Mouse (Mus musculus) ES-E14 (cell line): ENCODE results near the gene Zfp827.

ENCODE experiments used
- HCFC1 ChIP-seq: IDR thresholded peaks from 2 replicates; pipeline ENCODE4 v1.6.1; 2012; ENCODE audit warnings: low read length, inconsistent platforms, borderline replicate concordance; ENCODE audit not compliant: insufficient read depth
- ZC3H11A ChIP-seq: IDR thresholded peaks from 2 replicates; pipeline ENCODE4 v1.6.1; 2012; ENCODE audit warnings: low read depth, mild to moderate bottlenecking, inconsistent platforms, low read length, borderline replicate concordance

DNA sequence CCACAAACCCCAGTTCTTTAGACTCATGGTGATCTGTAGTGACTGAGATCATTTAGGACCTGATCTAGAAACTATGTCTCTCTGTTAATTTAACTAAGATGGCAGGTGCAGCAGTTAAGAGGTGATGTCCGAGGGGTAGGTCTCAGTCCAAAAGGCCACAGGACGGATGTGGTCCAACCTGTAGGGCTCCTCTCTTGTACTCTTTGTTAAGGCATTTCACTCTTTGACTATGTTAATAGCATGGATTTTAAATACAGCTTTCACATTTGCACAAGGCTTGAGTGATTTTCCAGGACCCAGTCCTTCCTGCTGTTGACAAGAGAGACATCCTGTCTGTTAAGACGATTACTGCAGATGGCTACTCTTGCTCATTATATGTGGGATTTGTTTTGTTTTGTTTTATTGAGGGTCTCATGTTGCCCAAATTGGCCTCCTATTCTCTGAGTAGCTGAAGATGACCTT lies 56.2 kb downstream of the Zfp827 start:
- no peak for TF ChIP-seq ZC3H11A
- TF ChIP-seq HCFC1: no peak
